Mouse (Mus musculus) regulatory T cell (primary cell): ENCODE data around the gene Fcho1.
"Not testable (repeated sequence)": the region's sequence is repeated elsewhere in the genome, so short reads cannot be mapped to it uniquely, and the experiment has no call there.

Source experiments
- in situ Hi-C: fragments of 300-600 bp; cut with MboI, MseI; formaldehyde crosslinking; loops from one replicate; pipeline ENCODE4 v1.15.1; 2025; ENCODE audit warnings: high pct_unique_total_duplicates

The Fcho1 gene

DNA sequence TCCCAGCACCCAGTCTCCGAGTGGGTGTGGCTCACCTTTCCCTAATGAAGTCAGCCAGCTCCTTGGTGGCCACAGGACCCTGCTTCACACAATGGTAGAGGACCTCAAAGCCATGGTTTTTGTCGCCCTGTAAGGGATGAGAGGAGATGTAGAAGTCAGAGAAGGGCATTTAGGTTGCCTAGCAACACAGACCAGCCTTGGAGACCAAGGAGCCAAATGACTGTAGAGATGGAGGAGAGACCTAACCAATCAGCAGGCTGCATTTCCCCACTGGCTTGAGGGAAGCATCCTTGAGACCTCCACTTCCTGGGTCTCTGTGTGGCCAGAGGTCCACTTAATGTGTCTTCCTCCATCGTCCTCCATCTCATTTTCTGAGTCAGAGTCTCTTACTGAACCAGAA is 7.3 kb downstream of the Fcho1 start:
- in situ Hi-C loops: no loop called here

DNA sequence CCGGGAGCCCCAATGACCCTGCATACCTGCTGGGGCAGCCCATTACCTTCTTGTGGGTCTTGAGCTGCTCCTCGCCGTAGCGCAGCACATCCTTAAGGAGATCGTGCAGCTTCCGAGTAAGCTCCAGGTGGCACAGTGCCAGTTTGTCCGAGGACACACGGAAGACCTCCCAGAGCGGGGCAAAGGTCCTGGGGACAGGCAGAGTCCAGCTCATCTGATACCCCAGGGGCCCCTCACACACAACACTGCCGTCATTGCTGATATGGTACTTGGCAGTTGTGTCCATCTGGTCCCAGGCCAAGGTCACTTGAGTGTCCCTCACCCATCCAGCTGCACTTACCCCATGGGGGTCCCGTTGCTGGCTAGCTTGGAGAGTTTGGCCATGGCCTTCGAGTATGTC is 8.4 kb downstream of the Fcho1 start:
- in situ Hi-C loops: no loop called here

DNA sequence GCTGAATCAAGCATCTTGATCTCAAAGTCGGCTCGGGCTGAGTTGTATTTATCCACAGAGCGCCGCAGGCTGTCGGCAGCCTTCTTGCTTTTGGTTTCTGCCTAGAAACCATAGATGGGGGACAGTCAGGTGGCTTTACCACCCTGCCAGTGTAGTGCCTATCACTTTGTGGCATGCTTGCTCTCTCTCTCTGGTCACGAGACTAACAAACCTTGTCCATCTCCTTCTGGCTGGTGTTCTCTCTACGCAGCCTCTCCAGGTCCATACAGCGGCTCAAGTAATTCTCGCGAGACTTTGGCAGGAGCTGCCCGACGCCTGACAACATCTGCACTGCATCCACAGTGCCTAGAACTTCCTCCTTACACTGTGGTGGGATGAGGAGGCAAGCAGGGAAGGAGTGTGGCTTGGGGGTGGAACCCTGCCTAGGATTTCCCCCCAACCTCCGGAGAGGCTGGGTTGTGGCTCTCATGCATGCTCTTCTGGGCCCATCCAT is 8.9 kb downstream of the Fcho1 start:
- in situ Hi-C loops: no loop called here

DNA sequence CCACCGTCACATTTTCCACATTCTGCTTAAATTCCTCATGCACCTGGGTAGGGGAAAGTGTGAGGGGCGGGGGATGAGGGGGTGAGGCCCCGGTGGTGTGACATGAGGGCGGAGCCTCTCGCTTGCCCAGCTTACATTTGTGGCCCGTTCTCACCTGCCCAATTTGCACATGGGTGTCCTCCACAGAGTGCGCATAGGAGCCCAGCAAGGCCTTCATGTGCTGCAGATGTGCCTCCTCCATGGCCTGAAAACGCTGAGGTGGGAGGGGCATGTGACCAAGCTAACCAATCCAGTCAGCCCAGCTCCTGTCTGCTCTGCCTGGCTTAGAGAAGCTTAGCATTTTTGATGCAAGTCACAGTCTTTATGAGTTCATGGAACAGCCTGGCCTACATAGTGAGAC is 10.0 kb downstream of the Fcho1 start:
- in situ Hi-C loops: no loop called here

DNA sequence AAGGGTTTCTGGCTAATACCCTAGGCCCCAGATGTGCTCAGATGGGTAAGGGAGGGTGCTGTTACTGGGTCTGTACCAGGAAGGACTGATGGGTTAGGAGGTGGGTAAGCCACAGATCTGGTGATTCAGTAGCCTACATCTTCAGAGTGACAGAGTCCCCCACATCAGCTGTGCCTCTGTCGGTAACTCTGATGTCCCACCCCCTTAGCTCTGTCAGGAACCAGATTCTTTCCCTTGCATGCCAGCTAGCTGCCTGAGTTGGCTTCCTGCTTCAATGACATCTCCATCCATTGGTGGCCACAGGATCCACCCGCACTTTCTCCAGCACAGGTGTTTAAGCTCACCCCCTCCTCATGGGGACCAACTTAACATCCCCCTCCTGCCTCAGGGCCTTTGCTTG is 13.9 kb downstream of the Fcho1 start:
- in situ Hi-C loops: no loop called here

DNA sequence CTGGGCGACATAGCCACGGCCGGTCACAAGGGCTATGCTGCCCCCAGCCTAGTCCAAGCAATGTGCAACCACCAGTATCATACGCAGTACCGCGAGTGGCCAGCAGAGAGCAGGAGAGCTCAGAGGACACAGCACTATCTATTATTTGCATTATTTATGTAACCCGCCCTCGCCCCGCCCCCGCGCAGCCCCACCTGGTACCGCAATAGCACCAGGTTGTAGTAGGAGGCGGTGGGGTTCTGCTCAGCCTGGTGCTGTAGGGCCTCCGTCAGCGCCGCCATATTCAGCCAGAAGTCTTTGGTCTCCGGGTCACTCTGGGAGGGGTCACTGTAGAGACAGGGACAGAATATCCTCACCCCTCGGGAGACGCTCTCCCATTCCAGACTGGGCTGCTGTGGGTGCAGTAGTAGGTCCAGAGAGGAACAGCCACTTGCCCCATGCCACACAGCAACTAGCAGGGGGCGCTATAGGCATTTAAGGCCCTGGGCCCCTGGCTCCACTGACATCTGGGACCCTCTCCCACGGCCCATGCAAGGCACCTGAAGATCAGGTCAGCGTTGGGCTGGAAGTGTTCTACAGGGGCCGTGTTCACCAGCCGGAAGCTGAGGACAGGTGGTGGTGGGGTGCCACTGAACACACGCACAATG is 15.6 kb downstream of the Fcho1 start:
- in situ Hi-C loops: no loop called here

DNA sequence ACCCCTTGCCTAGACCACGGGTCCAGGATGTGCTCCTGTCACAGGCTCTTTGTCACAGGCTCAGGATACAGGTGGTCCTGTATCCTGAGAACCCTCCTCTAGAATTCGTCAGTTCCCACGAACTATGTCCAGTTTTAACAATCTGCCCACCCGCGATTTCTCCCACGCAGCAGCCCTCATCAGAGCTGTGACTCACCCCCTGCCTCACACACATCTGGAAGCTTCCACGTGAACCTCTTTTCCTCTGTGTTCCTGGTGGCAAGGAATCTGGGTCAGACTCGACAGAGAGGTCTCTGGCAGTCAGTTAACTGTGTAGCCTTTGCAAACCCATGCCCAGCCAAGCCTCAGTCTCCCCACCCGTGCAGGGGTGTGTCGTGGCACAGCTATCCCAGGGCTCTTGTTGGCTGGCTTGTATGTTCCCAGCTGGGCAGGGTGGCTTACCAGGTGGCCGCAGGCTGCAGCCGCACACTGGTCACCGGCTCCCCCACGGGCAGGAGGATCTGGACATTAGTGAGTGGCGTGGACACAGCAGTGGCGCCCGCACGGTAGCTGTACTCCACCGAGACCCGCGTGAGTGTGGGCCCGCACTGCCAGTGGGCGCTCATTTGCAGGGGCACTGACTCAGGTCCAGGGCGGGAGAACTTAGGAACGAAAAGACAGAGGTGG is 16.2 kb downstream of the Fcho1 start:
- in situ Hi-C loops: no loop called here

DNA sequence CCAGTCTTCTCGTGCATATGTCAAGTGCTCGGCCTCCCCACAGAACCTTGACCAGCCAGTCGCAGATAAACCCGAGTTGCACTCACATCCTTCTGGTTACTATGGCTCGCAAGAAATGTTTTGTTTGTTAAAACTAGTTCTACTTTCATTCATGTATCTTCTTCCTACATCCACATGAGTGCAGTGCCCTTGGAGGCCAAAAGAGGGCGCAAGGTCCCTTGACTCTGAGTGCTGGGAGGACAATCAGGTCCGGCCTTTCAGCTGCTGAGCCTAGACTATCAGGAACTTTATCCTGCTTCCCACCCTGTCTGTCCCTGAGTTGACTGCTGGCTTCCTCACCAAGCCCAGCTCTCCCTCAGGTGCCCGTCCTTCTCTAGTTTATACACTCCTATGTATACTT is 17.6 kb downstream of the Fcho1 start:
- in situ Hi-C loops: no loop called here

DNA sequence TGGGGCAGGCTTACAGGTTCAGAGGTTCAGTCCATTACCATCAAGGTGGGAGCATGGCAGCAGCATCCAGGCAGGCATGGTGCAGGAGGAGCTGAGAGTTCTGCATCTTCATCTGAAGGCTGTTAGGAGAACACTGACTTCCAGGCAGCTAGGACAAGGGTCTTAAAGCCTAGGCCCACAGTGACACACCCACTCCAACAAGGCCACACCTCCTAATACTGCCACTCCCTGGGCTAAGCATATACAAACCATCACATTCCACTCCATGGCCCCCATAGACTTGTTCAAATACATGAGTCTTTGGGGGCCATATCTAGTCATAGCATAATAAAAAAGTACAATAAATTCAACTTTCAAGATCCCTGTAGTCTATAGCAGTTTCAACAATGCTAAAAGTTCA is 22.1 kb downstream of the Fcho1 start:
- in situ Hi-C loops: loop anchor here (5.0 kb wide), 1 partner anchor 571 kb away; no protein-coding TSS in a partner anchor

DNA sequence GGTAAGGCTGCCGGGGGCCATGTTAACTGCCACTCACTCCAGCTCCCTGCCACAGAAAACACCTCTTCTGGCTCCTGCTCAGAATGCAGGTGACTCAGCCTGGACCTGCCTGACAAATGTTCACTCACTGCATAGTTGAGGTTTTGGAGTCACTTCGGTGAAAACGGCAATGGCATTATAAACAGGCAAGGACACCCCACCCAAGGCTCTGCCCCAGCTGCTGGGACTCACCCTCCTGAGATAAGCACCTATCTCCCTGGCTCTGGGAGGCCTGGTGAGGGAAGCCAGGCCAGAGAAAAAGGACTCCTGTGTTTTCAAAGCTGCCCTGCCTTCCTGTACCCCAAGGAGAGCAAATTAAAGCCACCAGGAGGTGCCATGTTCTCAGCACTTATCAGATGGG is 22.6 kb downstream of the Fcho1 start:
- in situ Hi-C loops: loop anchor here (5.0 kb wide), 1 partner anchor 571 kb away; no protein-coding TSS in a partner anchor

DNA sequence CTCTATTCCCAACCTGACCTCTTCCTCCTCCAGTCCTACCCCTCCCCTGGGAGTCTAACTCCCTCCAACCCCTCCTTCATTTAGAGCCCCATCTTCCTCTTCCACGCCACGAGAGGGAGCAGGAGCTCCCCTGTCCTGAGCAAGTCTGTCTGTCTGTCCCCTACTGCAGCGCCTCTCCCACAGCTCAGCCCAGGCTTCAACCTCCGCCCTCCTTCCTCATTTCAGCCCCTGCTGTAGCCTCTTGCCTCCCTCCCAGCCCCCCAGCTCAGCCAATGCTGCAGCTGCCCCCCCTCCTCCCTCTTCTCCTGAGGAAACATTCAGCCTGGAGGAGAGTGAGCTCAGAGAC is 23.5 kb downstream of the Fcho1 start:
- in situ Hi-C loops: loop anchor here (5.0 kb wide), 1 partner anchor 570 kb away; no protein-coding TSS in a partner anchor

DNA sequence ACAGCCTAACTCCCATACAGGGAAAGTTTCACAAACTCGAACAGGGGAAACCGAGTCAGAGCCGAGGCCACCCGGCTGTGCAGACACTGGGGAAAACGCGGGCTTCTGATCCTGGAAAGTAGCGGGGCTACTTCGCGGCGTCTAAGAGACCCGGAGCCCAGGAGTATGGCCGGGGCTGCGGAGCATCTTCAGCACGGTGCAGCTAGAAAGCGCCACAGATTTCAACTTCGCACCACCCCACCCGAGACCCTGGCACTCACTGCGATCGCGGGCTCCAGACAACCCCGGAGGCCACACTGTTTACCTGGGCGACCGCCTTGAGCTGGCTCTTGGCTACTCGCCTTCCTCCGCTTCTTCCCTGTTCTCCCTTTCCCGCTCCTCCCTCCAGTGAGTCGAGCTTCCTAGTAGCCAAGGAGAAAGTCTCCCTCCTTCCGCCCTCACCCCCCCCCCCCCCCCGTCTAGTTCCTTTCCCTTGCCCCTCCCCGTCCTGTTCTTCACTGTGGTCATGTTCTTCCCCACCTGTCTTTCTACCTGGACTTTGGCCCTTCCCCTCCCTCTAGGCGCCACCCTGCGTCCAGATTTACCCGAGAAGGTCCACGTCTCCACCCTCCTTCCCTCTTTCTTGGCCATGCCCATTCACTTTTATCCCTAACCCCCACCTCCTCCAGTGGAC is 24.0 kb downstream of the Fcho1 start, which contains the start of gene B3gnt3:
B3gnt3 (minus strand) TSS at position 376 of the 673 bp plus-strand sequence.
- in situ Hi-C loops: loop anchor here (5.0 kb wide), 1 partner anchor 569 kb away; no protein-coding TSS in a partner anchor

DNA sequence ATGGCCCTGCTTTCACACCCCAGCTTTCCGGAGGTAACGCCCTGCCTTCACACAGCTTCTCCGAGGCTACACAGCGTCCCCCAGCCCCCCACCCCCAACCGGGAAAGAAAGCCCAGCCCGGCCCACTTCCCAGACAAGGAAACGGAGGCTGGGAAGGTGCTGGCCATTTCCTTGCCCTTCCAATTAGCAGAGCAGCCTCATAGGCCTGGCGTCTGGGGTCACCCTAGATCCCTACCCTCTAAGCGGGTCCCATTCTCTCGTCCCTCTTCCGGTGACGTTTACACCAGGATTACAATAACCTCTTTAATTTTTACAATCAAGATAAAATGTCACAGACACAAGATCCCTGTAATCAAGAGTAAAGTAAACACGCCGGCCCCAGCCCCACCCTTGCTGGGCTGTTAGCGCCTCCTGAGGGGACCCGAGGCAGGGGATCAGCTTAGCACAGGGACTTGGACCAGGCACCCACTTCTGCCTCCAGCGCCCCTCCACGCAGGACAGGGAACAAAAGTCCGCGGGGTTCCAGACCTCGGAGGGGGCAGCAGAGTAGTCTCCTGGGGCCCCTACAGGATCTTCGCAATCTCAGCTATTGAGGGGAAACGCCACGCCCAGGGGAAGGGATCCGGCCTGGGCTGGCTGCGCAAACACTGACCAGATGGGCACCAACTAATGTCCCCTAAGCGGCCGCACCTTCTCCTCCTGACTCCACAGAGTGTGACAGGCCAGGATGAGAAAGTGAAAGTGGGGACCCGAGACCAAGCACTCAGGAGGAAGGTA is 24.8 kb downstream of the Fcho1 start:
- in situ Hi-C loops: loop anchor here (5.0 kb wide), 1 partner anchor 568 kb away; no protein-coding TSS in a partner anchor

DNA sequence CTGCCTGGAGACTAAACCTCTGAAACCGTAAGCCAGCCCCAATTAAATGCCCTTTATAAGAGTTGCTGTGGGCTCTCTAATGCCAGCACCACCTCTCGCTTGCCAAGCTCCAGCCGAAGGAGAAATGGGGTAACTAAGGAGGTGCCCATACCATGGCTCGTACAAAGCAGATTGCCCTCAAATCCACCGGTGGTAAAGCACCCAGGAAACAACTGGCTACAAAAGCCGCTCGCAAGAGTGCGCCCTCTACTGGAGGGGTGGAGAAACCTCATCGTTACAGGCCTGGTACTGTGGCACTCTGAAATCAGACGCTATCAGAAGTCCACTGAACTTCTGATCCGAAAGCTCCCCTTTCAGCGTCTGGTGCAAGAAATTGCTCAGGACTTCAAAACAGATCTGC is 30.1 kb downstream of the Fcho1 start:
- in situ Hi-C loops: not testable (repeated sequence)

DNA sequence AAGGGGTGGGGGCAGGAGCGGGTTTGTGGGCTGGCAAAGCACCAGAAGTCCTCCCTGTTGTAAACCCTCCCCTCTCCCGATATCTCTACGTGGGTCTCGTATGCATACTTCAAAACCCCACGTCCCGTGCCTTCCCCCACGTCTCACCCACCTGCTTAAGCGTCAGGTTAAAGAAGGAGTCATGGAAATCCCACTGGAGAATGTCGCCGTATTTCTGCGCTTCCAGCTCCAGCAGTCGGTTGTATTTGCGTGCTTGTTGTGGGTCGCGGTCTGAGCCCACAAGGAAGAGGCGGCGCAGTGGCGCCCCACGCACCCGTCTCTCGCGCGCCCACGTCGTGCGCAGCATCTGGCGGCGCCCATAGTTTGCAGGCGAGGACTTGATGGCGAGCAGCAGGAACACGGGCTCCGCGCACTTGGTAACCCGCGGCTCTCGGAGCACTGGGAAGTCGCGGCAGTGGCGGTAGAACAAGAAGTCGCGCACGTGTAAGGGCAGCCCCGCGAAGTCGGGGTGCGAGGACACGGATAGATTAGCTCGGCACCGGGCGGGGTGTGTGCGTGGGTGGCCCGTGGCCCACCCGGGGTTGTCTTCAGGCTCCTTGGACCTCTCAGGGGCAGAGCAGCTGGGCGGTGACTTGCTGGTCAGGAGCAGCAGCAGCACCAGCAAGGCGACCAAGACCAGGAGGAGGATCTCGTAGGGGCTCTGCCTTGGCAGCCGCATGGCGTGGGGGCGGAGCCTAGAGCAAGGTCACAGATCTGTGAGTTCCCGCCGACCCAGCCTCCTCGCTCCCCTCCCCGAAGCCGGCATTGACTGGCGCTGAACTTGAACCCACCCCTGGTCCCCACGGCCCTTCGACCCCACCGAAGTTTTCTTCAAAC is 32.1 kb downstream of the Fcho1 start:
- in situ Hi-C loops: no loop called here

DNA sequence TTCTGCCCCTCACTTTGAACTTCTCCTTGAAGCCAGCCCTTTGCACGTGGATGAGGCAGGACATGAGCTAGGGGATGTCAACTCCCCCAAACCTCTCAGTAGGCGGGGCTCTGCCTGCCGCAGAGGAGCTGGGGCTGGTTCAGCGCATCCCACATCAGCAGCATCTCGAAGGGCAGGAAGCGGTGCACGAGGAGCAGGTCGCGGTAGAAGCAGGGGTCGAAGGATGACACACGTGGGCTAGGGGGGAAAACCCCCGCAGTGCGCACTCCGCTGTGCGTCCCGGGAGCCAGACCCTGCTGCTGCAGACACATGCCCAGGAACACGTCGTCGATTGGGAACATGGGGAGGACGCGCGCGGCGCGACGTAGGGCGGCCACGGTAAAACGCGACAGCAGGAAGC is 33.0 kb downstream of the Fcho1 start:
- in situ Hi-C loops: no loop called here

DNA sequence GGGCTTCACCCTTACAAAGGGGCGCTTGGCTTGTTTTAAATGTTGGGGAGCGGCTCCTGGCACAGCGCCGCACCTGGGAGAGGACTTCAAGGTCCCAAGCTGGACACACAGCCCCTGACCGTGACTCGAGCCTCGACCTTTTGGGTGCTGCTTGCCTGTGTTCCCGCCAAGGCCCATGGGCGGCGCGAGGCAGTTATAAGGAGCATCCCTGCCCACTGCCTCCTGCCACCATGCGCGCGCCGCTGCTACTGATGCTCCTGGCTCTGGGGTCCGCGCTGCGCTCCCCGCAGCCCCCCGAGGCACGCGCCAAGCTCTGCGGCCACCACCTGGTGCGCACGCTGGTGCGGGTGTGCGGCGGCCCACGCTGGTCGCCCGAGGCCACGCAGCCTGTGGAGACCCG is 36.5 kb downstream of the Fcho1 start, which contains the start of gene Insl3:
Insl3 (plus strand) TSS at position 187 of the 400 bp plus-strand sequence.
- in situ Hi-C loops: no loop called here

DNA sequence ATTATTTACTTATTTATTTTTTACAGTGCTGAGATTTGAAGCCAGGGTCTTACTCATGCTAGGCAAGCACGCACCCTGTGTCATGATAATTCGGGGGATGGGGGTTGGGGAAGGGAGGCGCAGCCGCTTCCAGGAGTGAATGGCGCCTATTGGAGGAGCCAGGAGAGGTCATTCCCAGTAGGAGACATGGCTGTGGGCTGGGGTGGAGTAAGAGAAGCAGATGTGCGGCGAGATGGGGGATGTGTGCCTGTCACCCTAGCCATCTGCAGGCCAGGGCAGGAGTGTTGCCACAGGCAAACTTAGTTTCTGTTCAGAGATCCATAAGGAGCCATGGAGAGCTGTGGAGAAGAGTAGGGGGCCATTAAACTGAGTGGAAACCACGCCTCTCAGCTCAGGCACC is 37.9 kb downstream of the Fcho1 start:
- in situ Hi-C loops: no loop called here

DNA sequence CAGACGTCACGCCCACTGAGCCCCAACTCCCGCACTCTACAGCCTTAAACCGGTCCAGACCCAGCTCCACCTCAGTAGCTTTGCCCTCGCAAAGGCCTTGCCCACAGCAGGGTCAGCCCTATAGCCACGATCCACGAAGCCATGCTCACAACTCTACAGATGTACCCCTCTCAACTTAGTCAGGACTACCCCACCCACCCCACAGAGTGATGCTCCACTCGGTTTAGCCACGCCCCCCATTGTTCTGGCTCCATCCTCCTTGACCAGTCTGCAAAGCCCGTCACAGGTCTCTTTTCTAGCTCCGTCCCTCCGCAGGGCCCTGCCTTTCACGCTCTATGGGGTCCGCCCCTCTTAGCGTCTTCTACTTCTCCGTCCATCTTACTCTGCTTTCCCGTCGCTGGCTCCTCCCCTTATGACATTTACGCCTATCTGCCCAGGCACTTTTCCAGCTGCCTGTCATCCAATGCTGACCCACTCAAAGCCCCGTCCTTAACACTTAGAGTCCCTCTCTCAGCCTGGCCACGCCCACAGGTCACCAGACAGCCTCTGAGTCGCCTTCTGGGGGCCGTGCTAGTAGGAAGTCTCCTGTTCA is 39.3 kb downstream of the Fcho1 start:
- in situ Hi-C loops: no loop called here

DNA sequence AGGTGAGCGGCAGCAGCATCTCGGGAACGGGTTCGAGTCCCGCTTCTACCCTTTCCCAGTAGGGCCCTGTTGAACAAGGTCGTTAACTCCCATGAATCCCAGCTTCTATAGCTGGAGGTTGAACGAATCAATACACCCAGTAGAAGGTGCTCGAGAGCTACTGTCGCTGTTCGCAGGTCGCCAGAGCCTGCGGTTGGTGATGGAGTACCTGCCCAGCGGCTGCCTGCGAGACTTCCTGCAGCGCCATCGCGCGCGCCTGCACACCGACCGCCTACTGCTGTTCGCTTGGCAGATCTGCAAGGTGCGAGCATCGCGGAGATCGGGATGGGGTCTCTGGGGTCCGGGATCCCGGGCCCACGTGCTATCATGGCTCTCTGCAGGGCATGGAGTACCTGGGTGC is 39.9 kb downstream of the Fcho1 start:
- in situ Hi-C loops: no loop called here
